Mouse (Mus musculus) 3134 (cell line): ENCODE results near the gene Blzf1.

Experiments
- DNase-seq: peaks from one replicate; pipeline ENCODE4 v3.0.0-alpha.2; 2011; ENCODE audit warnings: low spot score; ENCODE audit not compliant: insufficient read length; ENCODE audit errors: extremely low read depth

The Blzf1 gene

GRCm38 (mm10) chr1:164296473-164296872 is 10.8 kb downstream of the Blzf1 start:
- no peak for DNase-seq

DNA sequence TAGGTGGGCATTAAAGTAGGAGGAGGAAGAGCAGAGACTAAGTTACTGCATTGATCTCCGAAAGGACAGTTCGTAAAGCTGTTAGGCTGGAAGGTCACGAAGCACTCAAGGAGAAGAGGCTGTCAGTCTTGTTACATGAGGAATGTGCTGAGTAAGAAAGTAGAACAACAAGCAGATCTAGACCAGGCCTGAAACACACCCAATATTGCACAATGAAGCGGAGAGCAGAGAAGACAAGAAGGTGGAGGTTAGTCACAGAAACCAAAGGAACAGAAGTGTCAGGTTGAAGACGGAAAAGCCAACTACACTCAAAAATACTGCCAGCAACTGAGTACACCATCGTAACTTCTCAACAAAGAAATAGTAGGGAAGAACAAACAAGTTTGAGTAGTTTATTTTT is 13.2 kb downstream of the Blzf1 start:
- no peak for DNase-seq

DNA sequence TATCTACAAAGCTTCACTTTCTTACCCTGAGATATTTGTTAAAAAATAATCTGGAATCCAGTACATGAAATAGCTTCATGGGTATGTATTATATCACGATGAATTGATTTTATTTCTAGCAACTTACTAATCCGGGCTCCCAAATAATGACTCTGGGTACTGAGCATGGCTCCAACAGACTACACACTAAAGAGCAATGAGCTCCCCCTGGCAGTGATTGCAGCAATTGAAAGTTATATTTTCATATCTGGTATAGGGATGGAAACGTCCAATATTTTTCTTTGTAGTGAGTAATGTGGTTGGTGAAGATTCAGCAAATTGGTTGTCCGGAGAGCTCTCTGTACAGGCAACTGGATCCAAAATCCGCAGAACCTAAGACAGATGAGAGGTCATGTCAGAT is 15.2 kb downstream of the Blzf1 start:
- no peak for DNase-seq

- DNase-seq: no peak
These were observed 19.9 kb downstream of the Blzf1 start for GRCm38 (mm10) chr1:164287406-164287805.

- no peak for DNase-seq
These were observed 23.3 kb downstream of the Blzf1 start for GRCm38 (mm10) chr1:164284007-164284406.

DNA sequence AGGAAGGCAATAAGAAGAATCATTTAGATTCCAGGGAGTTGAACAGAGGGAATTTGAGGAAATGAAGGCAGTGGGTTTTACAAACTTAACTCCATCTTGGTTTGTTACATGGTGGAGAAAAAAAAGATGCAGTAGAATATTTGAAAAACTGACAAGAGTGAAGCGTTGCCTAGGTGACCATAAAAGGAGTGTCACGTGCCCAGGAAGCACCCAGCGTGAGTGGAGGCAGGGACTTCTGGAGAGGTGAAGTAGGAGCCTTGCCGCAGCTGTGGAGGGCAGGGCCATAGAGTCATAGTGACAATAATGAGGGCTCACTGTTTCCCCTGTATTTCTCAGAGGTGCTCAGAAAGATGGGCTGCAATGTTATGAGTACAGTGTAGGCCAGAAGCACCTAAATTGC is 28.0 kb downstream of the Blzf1 start:
- DNase-seq: no peak

DNA sequence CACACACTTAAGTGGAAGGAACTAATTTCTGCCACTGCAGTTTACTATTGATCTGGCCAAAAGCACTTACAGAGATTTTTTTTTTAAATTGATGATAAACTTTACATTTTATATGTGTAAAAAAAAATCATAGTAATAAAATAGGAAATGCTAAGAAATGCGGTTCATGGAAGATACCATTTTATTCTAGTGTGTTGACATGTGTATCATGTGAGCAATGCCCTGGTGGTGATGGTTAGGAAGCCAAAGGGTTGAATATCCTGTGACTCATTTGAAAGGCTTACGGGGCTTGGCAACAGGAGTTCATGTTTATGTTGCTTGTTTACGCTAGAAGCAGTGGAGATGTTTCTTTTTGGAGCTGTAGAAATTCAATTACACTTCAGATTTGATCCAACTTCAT is 30.7 kb downstream of the Blzf1 start:
- DNase-seq: peak; percentile 25

DNA sequence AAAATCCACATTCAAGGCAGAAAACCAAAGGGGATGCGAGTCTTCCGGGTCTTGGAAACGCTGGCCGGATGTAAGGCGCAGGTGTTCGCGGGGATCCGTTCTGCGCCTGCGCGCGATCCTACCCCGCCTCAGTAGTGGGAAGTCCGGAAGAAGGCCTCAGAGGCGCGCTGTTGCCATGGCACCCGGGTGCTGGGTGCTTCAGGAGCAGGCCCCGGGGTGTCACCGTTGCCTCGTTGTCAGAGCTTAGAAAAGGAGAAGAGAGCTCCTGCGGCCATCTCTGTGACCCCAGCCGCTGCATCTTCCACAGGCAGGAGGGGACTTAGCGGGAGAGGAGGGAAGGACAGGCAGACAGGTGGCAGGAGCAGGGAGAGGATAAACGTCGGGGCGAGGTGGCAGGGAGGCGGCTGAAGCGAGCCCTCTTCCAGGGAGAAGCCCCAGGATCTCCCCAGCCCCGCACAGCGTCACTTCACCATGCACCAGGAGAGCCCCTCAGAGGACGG is 31.8 kb downstream of the Blzf1 start, which contains the start of gene Ccdc181:
Gene Ccdc181 (plus strand): TSS at position 131 of the 500 bp plus-strand sequence.
- peak; percentile 94 for DNase-seq

DNA sequence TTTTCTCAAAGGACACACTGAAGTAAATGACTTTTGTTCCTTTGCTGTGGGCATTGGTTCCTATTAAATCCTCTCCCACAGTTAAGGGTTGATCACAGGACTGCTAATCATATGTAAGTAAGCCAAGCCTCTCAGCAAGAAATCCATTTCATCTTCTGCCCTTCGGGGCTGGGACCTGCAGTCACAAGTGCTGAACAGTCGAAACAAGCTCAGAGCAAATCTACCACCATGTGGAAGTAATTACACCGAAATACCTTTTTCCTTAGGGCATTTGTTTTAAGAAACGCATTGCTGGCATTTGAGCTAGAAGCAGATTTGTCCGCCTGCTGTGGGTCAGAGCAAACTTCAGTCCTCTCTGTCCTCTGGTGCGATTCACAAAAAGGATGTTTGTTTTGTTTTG is 33.6 kb downstream of the Blzf1 start:
- no peak for DNase-seq

GRCm38 (mm10) chr1:164270941-164271340 is 36.3 kb downstream of the Blzf1 start:
- no peak for DNase-seq

DNA sequence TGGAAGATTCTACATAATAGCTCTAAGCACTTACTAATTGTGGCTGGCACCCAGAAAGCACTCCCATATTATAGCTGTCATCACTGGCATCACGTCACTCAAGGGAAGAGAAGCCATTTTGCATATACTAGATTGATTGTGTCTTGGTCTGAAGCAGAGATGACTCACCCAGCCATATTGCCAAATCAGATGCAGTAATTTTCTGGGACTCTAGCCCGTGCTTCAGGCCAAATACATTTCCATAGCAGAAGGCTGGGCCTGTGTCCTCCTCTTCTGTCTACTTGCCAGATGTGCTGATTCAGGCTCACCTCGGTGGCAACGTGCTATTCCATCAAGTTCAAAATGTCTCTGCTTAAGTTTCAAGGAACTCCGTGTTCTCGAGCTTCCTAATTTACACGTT is 45.7 kb downstream of the Blzf1 start:
- peak; percentile 79 for DNase-seq

DNA sequence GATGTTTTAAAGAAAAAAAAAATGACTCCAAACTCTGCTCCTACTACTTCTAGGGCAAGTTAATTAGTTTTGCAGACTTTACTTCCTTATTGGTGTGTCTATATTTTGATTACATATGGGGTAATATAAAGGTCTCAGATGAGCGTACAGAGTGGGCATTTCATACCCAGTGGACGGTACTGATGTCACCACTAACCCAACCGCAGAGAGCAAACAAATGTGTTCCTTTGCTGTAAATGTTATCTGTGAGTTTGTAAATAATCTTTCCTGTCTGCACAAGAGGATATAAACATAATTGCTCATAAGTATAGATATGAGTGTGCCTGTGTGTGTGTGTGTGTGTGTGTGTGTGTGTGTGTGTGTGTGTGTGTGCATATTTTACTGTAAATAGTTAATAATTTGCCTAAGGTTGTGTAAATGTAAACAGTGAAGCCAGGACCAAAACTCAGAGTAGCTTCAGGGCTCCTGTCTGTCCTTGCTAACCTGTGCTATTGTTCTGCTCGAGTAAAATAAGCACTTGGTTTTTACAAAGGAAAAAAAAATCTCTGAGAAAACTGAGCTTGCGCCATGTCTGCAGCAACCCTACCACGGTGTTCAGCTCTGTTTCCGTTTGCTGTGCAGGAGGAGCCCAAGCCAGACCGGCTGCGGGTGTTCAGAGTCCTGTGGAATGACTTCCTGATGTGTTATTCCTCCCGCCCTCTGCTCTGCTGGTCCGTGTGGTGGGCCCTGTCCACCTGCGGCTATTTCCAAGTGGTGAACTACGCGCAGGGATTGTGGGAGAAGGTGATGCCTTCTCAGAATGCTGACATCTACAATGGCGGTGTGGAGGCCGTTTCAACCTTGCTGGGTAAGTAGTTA is 46.9 kb downstream of the Blzf1 start:
- DNase-seq: no peak

DNA sequence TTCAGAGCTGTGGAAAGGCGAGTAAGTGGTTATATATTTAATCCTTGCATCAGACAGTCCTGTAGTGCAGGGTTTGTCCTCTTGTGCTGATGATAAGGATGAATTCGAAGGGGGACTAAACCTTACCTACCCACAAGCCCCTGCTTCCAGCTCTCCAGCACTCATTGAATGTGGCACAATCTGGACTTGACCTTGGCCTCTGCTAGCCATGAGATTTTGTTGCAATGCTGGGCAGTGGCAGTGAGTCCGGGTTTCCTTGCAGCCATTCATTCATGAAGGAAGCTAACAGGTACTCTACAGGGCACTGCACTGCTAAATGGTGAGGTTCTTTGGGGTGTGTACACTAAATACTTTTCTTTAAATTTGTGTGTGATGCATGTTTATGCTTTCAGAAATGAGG is 52.5 kb downstream of the Blzf1 start:
- no peak for DNase-seq

- no peak for DNase-seq
These were observed 54.7 kb downstream of the Blzf1 start for GRCm38 (mm10) chr1:164252551-164252950.

- DNase-seq: no peak
These were observed 55.9 kb downstream of the Blzf1 start for GRCm38 (mm10) chr1:164251438-164251837.

- DNase-seq: peak; percentile 24
These were observed 56.7 kb downstream of the Blzf1 start for GRCm38 (mm10) chr1:164250391-164251150.

GRCm38 (mm10) chr1:164249332-164249711 is 58.0 kb downstream of the Blzf1 start:
- DNase-seq: no peak

- peak; percentile 98 for DNase-seq
These were observed 58.6 kb downstream of the Blzf1 start, which contains the start of gene Slc19a2 for GRCm38 (mm10) chr1:164248465-164249331. Slc19a2 (plus strand) TSS chr1:164249046.

- no peak for DNase-seq
These were observed 59.3 kb downstream of the Blzf1 start for GRCm38 (mm10) chr1:164247971-164248370.

DNA sequence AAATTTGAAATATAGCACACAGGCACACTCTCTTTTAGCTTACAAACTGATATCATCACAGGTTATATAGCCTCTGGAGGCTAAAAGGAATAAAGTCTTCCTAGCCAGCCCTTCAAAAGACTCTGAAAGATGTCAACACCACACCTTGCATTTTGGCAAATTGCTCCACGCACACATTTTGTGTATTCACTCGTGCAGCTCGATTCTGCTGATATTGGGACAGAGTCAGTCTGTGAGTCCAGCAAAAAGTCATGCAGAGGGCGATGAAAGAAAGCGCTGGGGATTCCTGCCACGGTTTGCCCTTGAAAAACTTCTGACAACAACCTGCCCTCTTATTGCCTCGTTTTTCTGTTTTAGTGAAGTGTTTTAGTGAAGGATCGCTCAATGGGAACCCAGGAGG is 59.8 kb downstream of the Blzf1 start:
- DNase-seq: no peak

DNA sequence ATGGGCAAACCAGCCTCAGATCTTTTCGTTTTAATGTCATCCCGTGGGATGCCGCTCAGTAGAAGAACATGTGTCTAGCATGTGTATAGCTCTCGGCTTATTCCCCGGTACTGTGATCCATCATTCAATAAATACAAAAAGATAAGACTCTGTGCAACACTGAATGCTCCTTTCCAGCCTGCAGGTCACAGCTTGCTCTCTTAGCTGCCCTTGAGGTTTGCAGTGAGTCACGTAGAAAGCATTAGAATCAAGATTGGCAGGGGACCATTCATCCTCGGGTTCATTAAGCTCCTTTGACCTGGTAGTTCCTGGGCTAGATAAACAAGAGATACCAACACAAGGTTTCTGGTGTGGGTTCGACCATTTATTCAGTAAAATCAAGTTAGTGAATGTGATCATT is 64.5 kb downstream of the Blzf1 start:
- DNase-seq: peak; percentile 24
